Mouse (Mus musculus): ENCODE data around the gene Tspear. TPM values are rescaled to one million over a fixed set of nuclear protein-coding genes. Genes with fewer than 3 reads are reported as not detected.

Tspear gene
- polyA plus RNA-seq (2012; ENCODE audit: insufficient read depth, insufficient read length, missing spikeins): not detected in 2 replicates

DNA sequence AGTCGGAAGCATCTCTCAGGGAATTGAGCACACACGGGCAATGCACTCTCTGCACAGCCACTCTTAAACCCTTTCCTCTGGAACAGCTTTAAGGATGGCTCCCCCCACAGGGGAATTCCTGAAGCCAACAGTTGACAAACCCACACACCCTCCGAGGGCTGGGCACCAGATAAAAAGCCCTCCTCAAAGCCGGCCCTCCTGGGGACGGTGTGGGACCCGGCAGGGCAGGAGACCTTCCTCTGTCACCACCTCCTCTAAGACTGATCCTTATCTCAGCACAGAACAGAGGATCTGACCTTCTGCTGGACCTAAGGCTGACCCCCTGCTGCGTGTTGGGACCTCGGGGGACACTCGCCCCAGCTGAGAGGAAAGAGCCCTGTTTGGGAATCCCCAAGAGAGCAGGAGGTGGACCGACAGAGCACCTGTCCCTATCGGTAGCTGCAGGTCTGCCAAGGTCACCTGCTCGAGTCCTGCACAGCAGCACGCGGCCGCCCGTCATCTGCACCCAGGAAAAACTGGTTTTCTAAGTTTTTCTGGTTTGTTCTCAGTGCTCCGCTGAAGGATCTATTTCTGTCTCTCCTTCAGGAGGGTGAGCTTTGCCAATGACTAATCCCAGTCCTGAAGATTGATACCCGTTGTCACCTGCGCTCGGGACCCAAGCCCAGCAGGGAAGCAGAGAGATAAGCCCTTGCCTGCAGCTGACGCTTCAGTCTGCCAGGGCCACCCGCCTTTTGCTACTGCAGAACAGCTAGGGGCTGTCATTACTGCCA, at the start of gene Tspear:
Gene Tspear (plus strand): TSS at position 675 of the 770 bp plus-strand sequence.
- H3K4me3 ChIP-seq (ENCODE audit: insufficient read depth, low read length): no peak within 1 kb of the TSS
- no peaks in the 10 kb centered on the region for H3K4me1 ChIP-seq (ENCODE audit: control insufficient read depth, insufficient read depth, low read length)
- TF ChIP-seq POLR2A (IDR thresholded peaks at IDR 0.05; ENCODE audit: borderline replicate concordance, low read depth, low read length): no peak
- TF ChIP-seq CTCF (IDR thresholded peaks at IDR 0.05; ENCODE audit: low read depth, low read length): no peak

DNA sequence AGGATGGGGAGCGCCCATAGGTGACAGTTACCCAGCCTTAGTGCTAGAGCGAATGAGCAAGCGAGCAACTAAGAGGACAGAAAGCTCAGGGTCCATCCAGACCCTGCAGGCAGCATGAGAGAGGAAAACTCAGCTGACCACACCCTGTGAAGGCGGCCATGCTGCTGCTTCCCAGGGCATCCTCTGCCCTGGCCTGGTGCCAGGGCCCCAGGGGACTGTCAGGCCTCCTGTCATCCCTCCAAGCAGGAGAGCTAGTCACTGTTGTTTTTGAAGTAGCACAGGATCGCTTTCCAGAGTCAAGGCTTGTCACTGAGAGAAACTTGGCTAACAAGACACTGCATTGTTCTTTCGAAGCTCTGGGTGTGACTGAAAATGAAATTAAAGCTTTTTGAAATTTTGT, 47.4 kb upstream of the Tspear start:
- Histone ChIP-seq H3K4me3 (ENCODE audit: insufficient read depth, low read length) (no peak overlapping the region), H3K27ac (ENCODE audit: insufficient read depth, low read depth, low read length) (no peak overlapping the region), H3K4me1 (ENCODE audit: control insufficient read depth, insufficient read depth, low read length) (peaks cover 10% of the 10 kb centered on the region)
- TF ChIP-seq POLR2A (IDR thresholded peaks at IDR 0.05; ENCODE audit: borderline replicate concordance, low read depth, low read length): no peak

More for the DNA sequence above, at the start of gene Tspear:
- no peak within 1 kb of the TSS for H3K27ac ChIP-seq (ENCODE audit: insufficient read depth, low read depth, low read length)

- TF ChIP-seq POLR2A (IDR thresholded peaks at IDR 0.05; ENCODE audit: borderline replicate concordance, low read depth, low read length) (no peak), CTCF (IDR thresholded peaks at IDR 0.05; ENCODE audit: low read depth, low read length) (no peak)
- H3K27ac ChIP-seq (ENCODE audit: insufficient read depth, low read depth, low read length): no peak overlapping the region
- no peak overlapping the region for H3K4me3 ChIP-seq (ENCODE audit: insufficient read depth, low read length)
- peaks cover 3% of the 10 kb centered on the region; the same call in 1 of the 2 replicates for H3K4me1 ChIP-seq (ENCODE audit: control insufficient read depth, insufficient read depth, low read length)
Measured at GRCm38 (mm10) chr10:77643160-77643559, 43.2 kb upstream of the Tspear start.

GRCm38 (mm10) chr10:77645571-77645970, 40.8 kb upstream of the Tspear start:
- no peak overlapping the region for H3K27ac ChIP-seq (ENCODE audit: insufficient read depth, low read depth, low read length)
- TF ChIP-seq CTCF (IDR thresholded peaks at IDR 0.05; ENCODE audit: low read depth, low read length): no peak
- no peak for TF ChIP-seq POLR2A (IDR thresholded peaks at IDR 0.05; ENCODE audit: borderline replicate concordance, low read depth, low read length)
- H3K4me3 ChIP-seq (ENCODE audit: insufficient read depth, low read length): no peak overlapping the region
- H3K4me1 ChIP-seq (ENCODE audit: control insufficient read depth, insufficient read depth, low read length): peaks cover 3% of the 10 kb centered on the region; the same call in 1 of the 2 replicates

DNA sequence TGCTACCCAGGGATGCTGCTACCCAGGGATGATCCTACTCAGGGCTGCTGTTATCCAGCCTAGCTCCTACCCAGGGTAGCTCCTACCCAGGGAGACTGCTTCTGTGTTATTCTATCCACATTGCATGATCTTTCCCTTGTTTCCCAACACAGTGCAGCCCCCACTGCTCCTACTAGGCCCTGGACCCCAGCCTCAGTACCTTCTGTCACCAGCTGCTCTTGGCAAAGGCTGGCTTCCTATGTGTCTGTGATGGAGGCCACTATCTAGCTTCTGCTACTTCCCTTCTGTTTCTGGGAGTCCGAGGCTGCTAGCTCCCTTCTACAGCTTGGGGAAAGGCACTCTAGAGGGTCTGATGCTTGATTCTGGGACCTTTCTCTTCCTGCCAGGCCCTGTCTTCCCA, 38.9 kb upstream of the Tspear start:
- Histone ChIP-seq H3K4me1 (ENCODE audit: control insufficient read depth, insufficient read depth, low read length) (peaks cover 3% of the 10 kb centered on the region; the same call in 1 of the 2 replicates), H3K4me3 (ENCODE audit: insufficient read depth, low read length) (no peak overlapping the region), H3K27ac (ENCODE audit: insufficient read depth, low read depth, low read length) (no peak overlapping the region)
- TF ChIP-seq POLR2A (IDR thresholded peaks at IDR 0.05; ENCODE audit: borderline replicate concordance, low read depth, low read length) (no peak), CTCF (IDR thresholded peaks at IDR 0.05; ENCODE audit: low read depth, low read length) (no peak)

DNA sequence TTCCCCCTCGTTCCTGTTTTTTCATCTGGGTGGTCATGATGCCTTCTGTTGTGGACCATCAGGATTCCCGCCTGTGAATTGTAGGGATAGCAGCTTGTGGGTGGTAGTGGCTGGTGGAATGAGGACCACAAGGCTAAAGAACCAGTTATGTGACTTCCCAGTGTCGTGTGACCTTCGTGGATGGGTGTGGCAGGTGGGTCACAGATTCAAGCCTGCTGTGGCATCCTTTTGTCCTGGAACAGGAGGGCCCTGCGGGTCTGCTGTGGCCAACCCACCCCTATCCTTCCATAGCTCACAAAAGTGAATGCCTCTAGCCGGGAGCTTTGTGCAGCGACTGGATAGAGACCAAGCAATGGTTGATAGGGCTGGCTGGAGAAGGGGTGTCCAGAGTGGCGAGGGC, 38.5 kb upstream of the Tspear start:
- Histone ChIP-seq H3K27ac (ENCODE audit: insufficient read depth, low read depth, low read length) (no peak overlapping the region), H3K4me3 (ENCODE audit: insufficient read depth, low read length) (no peak overlapping the region), H3K4me1 (ENCODE audit: control insufficient read depth, insufficient read depth, low read length) (peaks cover 3% of the 10 kb centered on the region; the same call in 1 of the 2 replicates)
- TF ChIP-seq CTCF (IDR thresholded peaks at IDR 0.05; ENCODE audit: low read depth, low read length) (no peak), POLR2A (IDR thresholded peaks at IDR 0.05; ENCODE audit: borderline replicate concordance, low read depth, low read length) (no peak)

- Histone ChIP-seq H3K4me1 (ENCODE audit: control insufficient read depth, insufficient read depth, low read length) (no peaks in the 10 kb centered on the region), H3K27ac (ENCODE audit: insufficient read depth, low read depth, low read length) (no peak overlapping the region), H3K4me3 (ENCODE audit: insufficient read depth, low read length) (no peak overlapping the region)
- TF ChIP-seq CTCF (IDR thresholded peaks at IDR 0.05; ENCODE audit: low read depth, low read length) (no peak), POLR2A (IDR thresholded peaks at IDR 0.05; ENCODE audit: borderline replicate concordance, low read depth, low read length) (no peak)
Measured at GRCm38 (mm10) chr10:77652046-77652445, 34.3 kb upstream of the Tspear start.

DNA sequence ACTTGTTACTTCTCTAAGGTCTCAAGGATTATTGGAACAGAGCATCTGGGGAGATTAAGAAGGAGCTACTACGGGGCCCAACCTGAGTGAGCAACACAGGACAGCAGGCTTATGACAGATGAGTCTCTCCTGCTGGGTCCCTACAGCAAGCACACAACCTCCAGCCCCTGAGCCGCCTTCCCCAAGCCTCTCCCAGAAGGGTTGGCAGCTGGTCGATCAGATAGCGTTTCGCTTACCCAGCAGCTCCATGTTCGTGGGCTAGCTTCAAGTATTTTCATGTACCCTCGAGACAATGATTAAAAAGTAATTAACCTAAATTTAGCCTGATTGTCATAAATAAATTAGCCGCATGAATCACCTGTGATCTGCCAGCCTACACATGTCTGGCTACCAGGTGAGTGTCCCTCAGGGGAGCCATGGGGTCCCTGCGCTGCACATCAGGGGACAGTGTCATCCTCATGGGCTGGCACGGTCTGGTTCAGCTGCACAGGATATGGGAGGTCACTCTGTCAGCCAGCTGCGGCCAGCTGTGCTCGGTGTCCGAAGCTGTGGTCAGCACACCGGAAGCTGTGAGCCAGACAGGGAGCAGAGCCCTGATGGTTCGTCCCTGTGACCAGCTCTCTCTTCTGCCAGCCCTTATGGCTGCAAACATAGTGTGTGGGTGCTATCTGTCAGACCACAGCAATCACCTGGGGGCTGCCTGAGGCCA, 27.9 kb upstream of the Tspear start:
- no peak overlapping the region for H3K27ac ChIP-seq (ENCODE audit: insufficient read depth, low read depth, low read length)
- TF ChIP-seq CTCF (IDR thresholded peaks at IDR 0.05; ENCODE audit: low read depth, low read length): no peak
- TF ChIP-seq POLR2A (IDR thresholded peaks at IDR 0.05; ENCODE audit: borderline replicate concordance, low read depth, low read length): no peak
- no peak overlapping the region for H3K4me3 ChIP-seq (ENCODE audit: insufficient read depth, low read length)
- H3K4me1 ChIP-seq (ENCODE audit: control insufficient read depth, insufficient read depth, low read length): peaks cover 21% of the 10 kb centered on the region

- no peak for TF ChIP-seq CTCF (IDR thresholded peaks at IDR 0.05; ENCODE audit: low read depth, low read length)
- no peak for TF ChIP-seq POLR2A (IDR thresholded peaks at IDR 0.05; ENCODE audit: borderline replicate concordance, low read depth, low read length)
- Histone ChIP-seq H3K4me3 (ENCODE audit: insufficient read depth, low read length) (no peak overlapping the region), H3K4me1 (ENCODE audit: control insufficient read depth, insufficient read depth, low read length) (peaks cover 15% of the 10 kb centered on the region), H3K27ac (ENCODE audit: insufficient read depth, low read depth, low read length) (no peak overlapping the region)
Measured at GRCm38 (mm10) chr10:77663949-77664665, 22.3 kb upstream of the Tspear start.
